In the genomic region with DNA sequence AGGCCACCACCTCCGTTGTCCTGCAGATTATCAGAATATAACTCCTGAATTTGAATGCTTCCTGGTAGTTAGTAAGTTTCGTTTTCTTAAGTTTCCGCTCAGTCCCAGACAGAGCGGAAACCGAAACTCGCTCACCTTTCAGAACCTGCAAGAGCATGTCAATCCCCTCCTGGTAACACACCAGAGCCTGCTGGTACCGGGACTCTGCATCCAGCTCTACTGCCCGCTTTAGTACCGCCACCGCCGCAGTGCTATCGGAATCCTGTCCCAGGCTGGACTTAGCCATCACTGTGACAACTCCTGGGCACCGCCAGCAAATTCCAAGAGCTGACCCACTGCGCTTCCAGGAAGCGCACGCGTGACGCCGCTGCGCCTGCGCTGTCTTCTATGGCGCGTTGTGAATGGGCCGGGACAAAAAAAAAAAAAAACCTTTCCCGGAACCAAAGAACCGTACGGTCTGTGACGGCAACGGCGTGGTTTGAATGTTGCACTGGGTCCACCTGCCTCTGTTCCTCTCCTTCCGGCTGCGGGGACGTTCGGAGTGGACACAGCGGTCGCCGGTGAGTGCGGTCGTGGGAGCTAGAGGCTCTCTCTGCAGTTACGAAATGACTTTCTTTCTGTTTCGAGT, we compare ENCODE assay signal across 8 mouse cellular contexts. TPM values are rescaled to one million over a fixed set of nuclear protein-coding genes. Genes with fewer than 3 reads are reported as not detected.
DNase-seq lines count a peak whose midpoint lies in the region; ATAC-seq and TF ChIP-seq lines count a peak whose summit lies in the region.

A gene (minus strand): TSS at position 387 of the 628 bp plus-strand sequence.
A gene (plus strand): TSS at position 453 of the 628 bp plus-strand sequence.

- TF ChIP-seq EP300 in ES-Bruce4 (IDR thresholded peaks at IDR 0.05; ENCODE audit: insufficient read depth, low read depth, low read length), result no peak
- TF ChIP-seq EP300 in liver, postnatal 0 days (IDR thresholded peaks at IDR 0.05; ENCODE audit: low read depth), result peak; percentile 68

- H3K9me3 ChIP-seq in ES-Bruce4 (replicated peaks; ENCODE audit: control insufficient read depth, insufficient read depth, low read length, poor library complexity, severe bottlenecking), result no peaks in the 10 kb centered on the region
- H3K9me3 ChIP-seq in forebrain, embryonic 13.5 days (replicated peaks), result no peaks in the 10 kb centered on the region
- no peaks in the 10 kb centered on the region for H3K9me3 ChIP-seq in liver, postnatal 0 days (ENCODE audit: low read length)
- no peaks in the 10 kb centered on the region for H3K9me3 ChIP-seq in neural tube, embryonic 14.5 days (ENCODE audit: control insufficient read depth, low read length)

- TF ChIP-seq POLR2A in ES-Bruce4 (IDR thresholded peaks at IDR 0.05; ENCODE audit: insufficient read depth, low read length), result peak; percentile 55

- intact Hi-C loops in heart, postnatal 10 days (cut with DNase I), result loop anchor here (2.0 to 5.0 kb wide), 3 partner anchors 25 to 237 kb away; a partner anchor contains a TSS

- peak; percentile 97 for ATAC-seq in cerebellum, adult (ENCODE audit: insufficient number of reproducible peaks, low FRiP score, low TSS enrichment)
- peak; percentile 95 for ATAC-seq in forebrain, embryonic 13.5 days
- ATAC-seq in liver, postnatal 0 days, result peak; percentile 93
- ATAC-seq in neural tube, embryonic 14.5 days (ENCODE audit: low read depth), result peak; percentile 92

- H3K4me2 ChIP-seq in forebrain, embryonic 13.5 days, result peak within 1 kb of the TSS; percentile 83
- peak within 1 kb of the TSS; percentile 78 for H3K4me2 ChIP-seq in liver, postnatal 0 days (ENCODE audit: low read depth, low read length)
- peak within 1 kb of the TSS; percentile 79 for H3K4me2 ChIP-seq in neural tube, embryonic 14.5 days (ENCODE audit: low read depth, low read length)

- H3K4me3 ChIP-seq in ES-Bruce4 (ENCODE audit: low read depth, low read length), result peak within 1 kb of the TSS; percentile 95
- peak within 1 kb of the TSS; percentile 65 for H3K4me3 ChIP-seq in forebrain, embryonic 13.5 days
- peak within 1 kb of the TSS; percentile 80 for H3K4me3 ChIP-seq in liver, postnatal 0 days (ENCODE audit: low read depth, low read length)
- peak within 1 kb of the TSS; percentile 51 for H3K4me3 ChIP-seq in neural tube, embryonic 14.5 days (ENCODE audit: low read depth, low read length)

- H3K27ac ChIP-seq in ES-Bruce4 (ENCODE audit: insufficient read depth, low read length), result 0 out of 2 replicates have a peak within 1 kb of the TSS, but pooled peaks have one; percentile 14
- no peak within 1 kb of the TSS; the same call in 1 of the 2 replicates for H3K27ac ChIP-seq in forebrain, embryonic 13.5 days
- peak within 1 kb of the TSS; percentile 88 for H3K27ac ChIP-seq in liver, postnatal 0 days (ENCODE audit: low read depth)
- H3K27ac ChIP-seq in neural tube, embryonic 14.5 days (ENCODE audit: low read depth, low read length), result peak within 1 kb of the TSS; percentile 30; the same call in 1 of the 2 replicates

- H3K36me3 ChIP-seq in ES-Bruce4 (ENCODE audit: control insufficient read depth, insufficient read depth, low read length, poor library complexity, severe bottlenecking), result peaks cover 3% of the 10 kb centered on the region; the same call in 1 of the 2 replicates
- H3K36me3 ChIP-seq in forebrain, embryonic 13.5 days (ENCODE audit: poor library complexity, severe bottlenecking), result peaks cover 15% of the 10 kb centered on the region
- H3K36me3 ChIP-seq in liver, postnatal 0 days (replicated peaks; ENCODE audit: insufficient read depth, low read length), result peaks cover 13% of the 10 kb centered on the region
- peaks cover 6% of the 10 kb centered on the region; the same call in 1 of the 2 replicates for H3K36me3 ChIP-seq in neural tube, embryonic 14.5 days (ENCODE audit: control insufficient read depth, insufficient read depth, low read length)

- peak; percentile 95 for DNase-seq in heart, postnatal 10 days
- peak; percentile 85 for DNase-seq in large intestine, adult 2 months (ENCODE audit: low read depth, low spot score)
- DNase-seq in liver, postnatal 0 days, result peak; percentile 92
- peak; percentile 92 for DNase-seq in testis, postnatal 10 days (ENCODE audit: low spot score)

- WGBS in forebrain, embryonic 13.5 days, result under 1% methylated on average over 41 of the region's 41 CpGs
- under 1% methylated on average over 41 of the region's 41 CpGs for WGBS in large intestine, adult 2 months
- under 1% methylated on average over 41 of the region's 41 CpGs for WGBS in liver, postnatal 0 days (ENCODE audit: insufficient replicate concordance)
- under 1% methylated on average over 41 of the region's 41 CpGs for WGBS in neural tube, embryonic 14.5 days

- no peaks in the 10 kb centered on the region for H3K4me1 ChIP-seq in ES-Bruce4 (ENCODE audit: control insufficient read depth, insufficient read depth, low read length)
- peaks cover 26% of the 10 kb centered on the region for H3K4me1 ChIP-seq in forebrain, embryonic 13.5 days
- peaks cover 19% of the 10 kb centered on the region for H3K4me1 ChIP-seq in liver, postnatal 0 days (ENCODE audit: insufficient read depth)
- peaks cover 13% of the 10 kb centered on the region; the same call in 1 of the 2 replicates for H3K4me1 ChIP-seq in neural tube, embryonic 14.5 days (ENCODE audit: control insufficient read depth, insufficient read depth, low read length)

- no peaks in the 10 kb centered on the region for H3K27me3 ChIP-seq in ES-Bruce4 (ENCODE audit: control insufficient read depth, insufficient read depth, low read length, poor library complexity, severe bottlenecking)
- no peaks in the 10 kb centered on the region for H3K27me3 ChIP-seq in forebrain, embryonic 13.5 days
- H3K27me3 ChIP-seq in liver, postnatal 0 days (ENCODE audit: insufficient read depth, low read length), result no peaks in the 10 kb centered on the region
- no peaks in the 10 kb centered on the region for H3K27me3 ChIP-seq in neural tube, embryonic 14.5 days (ENCODE audit: control insufficient read depth, insufficient read depth, low read length)

- H3K9ac ChIP-seq in ES-Bruce4 (ENCODE audit: low read depth, poor library complexity, severe bottlenecking), result peak within 1 kb of the TSS; percentile 61
- peak within 1 kb of the TSS; percentile 76 for H3K9ac ChIP-seq in forebrain, embryonic 13.5 days
- H3K9ac ChIP-seq in liver, postnatal 0 days (replicated peaks), result peak within 1 kb of the TSS; percentile 76
- peak within 1 kb of the TSS; percentile 52 for H3K9ac ChIP-seq in neural tube, embryonic 14.5 days (replicated peaks; ENCODE audit: low read depth, low read length)

- no peak for TF ChIP-seq CTCF in ES-Bruce4 (IDR thresholded peaks at IDR 0.05; ENCODE audit: low read depth, low read length)
- no peak for TF ChIP-seq CTCF in liver, postnatal 0 days (IDR thresholded peaks at IDR 0.05; ENCODE audit: low read depth)

RNA-seq across cellular contexts. Expression of the first gene that starts in this region (rescaled TPM):
- 37.4 and 38.7 TPM in 2 replicates for polyA plus RNA-seq in ES-Bruce4 (2011; ENCODE audit: insufficient read depth, insufficient read length, low read depth, missing spikeins)
- 17.9 and 19.3 TPM in 2 replicates for polyA plus RNA-seq in forebrain, embryonic 13.5 days (2015; fragmentation: Nextera tagmentation; extraction: Ambion mirVana)
- total RNA-seq in heart, postnatal 10 days (2021), result 1 to 10 TPM; 6.1 to 8.9 TPM
- polyA plus RNA-seq in large intestine, adult 2 months (2012; rRNA removed), result 6.7 and 9.1 TPM in 2 replicates
- polyA plus RNA-seq in liver, postnatal 0 days (2015; fragmentation: Nextera tagmentation; extraction: Ambion mirVana), result 11.3 and 12.9 TPM in 2 replicates
- polyA plus RNA-seq in neural tube, embryonic 14.5 days (2014; fragmentation: Nextera tagmentation; extraction: Ambion mirVana), result 12.3 and 17.3 TPM in 2 replicates

RNA-seq across cellular contexts. Expression of the second gene that starts in this region (rescaled TPM):
- 142 and 162 TPM in 2 replicates for polyA plus RNA-seq in ES-Bruce4 (2011; ENCODE audit: insufficient read depth, insufficient read length, low read depth, missing spikeins)
- 249 and 253 TPM in 2 replicates for polyA plus RNA-seq in forebrain, embryonic 13.5 days (2015; fragmentation: Nextera tagmentation; extraction: Ambion mirVana)
- total RNA-seq in heart, postnatal 10 days (2021), result 100 to 1,000 TPM; 300 to 315 TPM
- 53.6 and 59.6 TPM in 2 replicates for polyA plus RNA-seq in large intestine, adult 2 months (2012; rRNA removed)
- polyA plus RNA-seq in liver, postnatal 0 days (2015; fragmentation: Nextera tagmentation; extraction: Ambion mirVana), result 180 and 185 TPM in 2 replicates
- polyA plus RNA-seq in neural tube, embryonic 14.5 days (2014; fragmentation: Nextera tagmentation; extraction: Ambion mirVana), result 286 and 291 TPM in 2 replicates
